Mouse (Mus musculus) lung, postnatal 36 days (tissue): ENCODE measurements around the gene Kcnh1.
A peak's percentile ranks its signal among the peaks of the same experiment; 100 is the strongest.

ENCODE experiments used
- DNase-seq: peaks from one replicate; pipeline ENCODE4 v3.0.0; 2022; ENCODE audit warnings: mixed read lengths

Gene Kcnh1

DNA sequence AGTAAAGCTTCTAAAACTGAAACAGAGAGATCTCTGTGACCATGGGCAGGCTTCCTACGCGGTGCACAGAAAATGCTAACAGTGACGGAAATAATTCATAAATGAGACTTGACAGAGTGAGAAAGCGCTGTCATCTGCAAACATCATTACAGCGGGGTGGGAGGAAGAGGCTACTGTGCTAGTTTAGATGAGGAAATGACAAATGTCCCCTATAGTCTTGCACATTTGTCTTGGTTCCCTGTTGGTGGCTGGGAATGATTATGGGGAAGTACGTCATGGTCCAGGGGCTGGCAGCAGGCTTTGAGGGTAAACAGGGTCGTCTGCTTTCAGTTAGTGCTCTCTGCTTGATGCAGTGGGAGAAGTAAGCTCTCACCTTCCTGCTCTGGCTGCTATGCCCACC lies 346.6 kb downstream of the Kcnh1 start:
- DNase-seq, result no peak

- no peak for DNase-seq
Observed at GRCm38 (mm10) chr1:192542093-192542492, 351.5 kb downstream of the Kcnh1 start.

GRCm38 (mm10) chr1:192543686-192544085 lies 353.1 kb downstream of the Kcnh1 start:
- DNase-seq, result no peak

DNA sequence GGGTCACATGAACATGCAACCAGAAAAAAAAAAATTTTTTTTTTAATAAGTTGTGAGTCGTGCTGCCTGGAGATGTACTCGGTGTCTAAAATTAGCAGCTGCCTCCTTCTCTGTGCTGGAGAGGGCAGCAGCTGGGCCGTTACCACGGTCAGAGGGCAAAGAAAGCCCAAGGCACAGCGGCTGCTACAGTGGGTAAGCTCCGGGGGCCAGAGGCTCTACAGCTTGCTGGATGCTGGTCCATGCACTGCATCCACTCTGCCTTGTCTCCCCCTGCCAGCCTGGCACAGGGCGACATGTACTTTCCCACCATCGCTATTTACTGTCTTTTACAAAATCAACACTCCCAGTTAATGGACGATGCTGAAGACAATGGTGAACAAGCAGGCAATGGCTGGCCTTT lies 353.5 kb downstream of the Kcnh1 start:
- DNase-seq, result no peak

- DNase-seq, result no peak
Observed at GRCm38 (mm10) chr1:192544901-192545300, 354.3 kb downstream of the Kcnh1 start.

DNA sequence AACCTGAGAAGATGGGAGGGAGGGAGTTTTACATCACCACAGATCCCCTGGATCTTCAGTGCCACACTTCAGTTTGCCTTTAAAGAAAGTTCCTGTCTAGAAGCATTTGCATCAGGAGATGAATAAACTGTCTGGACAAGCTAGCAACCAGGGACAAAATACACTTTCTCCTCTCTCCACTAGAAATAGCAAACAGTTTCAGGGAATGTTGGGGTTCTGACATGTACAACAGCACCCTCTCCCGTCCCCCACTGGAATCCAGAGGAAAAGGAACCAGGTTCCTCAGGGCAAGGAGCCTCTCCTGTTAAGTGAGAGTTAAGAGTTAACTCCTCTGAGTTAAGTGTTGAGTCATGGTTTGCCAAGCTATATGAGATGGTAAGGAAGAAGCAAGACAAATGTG lies 356.3 kb downstream of the Kcnh1 start:
- DNase-seq, result peak; percentile 8

- DNase-seq, result no peak
Observed at GRCm38 (mm10) chr1:192550561-192550960, 360.0 kb downstream of the Kcnh1 start.

GRCm38 (mm10) chr1:192555516-192555915 lies 364.9 kb downstream of the Kcnh1 start:
- DNase-seq, result no peak

DNA sequence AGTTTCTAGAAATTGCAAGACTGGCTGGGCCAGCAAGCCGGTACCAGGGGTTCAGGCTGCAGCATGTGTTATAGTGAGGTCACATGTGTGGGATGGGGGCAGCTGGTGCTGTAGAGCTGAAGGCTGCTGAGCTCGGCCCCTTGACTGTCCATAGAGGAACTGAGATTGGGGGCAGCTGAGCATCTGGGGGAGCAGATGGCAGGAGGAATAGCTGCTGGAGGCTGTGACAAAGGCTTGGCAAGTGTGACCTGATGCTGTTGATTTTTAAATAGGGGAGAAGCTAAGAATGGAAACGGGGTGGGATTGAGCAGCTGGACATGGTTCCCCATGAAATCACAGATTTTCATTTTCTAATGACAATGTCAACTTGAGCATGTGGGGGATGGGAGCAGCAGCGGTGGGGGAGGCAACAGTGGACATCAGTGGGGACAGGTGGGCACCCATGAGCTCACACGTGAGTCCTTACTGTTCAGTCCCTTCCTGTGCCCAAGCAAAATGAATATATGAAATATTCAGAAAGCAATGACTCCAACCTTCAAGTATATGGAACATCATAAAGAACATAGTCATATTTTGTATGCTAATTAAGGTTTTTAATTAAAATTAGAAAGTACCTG lies 367.5 kb downstream of the Kcnh1 start:
- DNase-seq, result no peak

DNA sequence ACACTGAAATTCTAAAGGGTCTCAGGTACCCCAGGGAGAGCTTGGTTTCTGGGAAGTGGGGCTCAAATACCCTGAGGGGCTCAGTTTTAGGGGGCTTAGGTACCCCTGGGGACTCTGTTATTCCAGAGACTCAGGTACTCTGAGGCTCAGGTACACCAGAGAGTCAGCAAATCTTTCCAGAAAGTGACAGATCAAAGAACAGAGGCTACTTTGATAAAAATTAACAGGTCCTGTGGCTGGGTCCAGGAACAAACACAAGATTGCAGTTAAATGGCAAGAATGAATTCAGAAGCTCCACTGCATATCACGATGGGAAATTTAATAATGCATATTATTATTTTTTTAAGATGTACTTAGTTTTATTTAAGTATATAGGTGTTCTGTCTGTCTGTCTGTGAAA lies 368.8 kb downstream of the Kcnh1 start:
- no peak for DNase-seq
